Mouse (Mus musculus) heart, embryonic 14.5 days (tissue): Measurements from ENCODE around the gene Vmn1r2. TPM values are rescaled to one million over a fixed set of nuclear protein-coding genes. Genes with fewer than 3 reads are reported as not detected.
"Not testable (repeated sequence)": the region's sequence is repeated elsewhere in the genome, so short reads cannot be mapped to it uniquely, and the experiment has no call there.

Experiments used
- ATAC-seq: fragments of 200-750 bp; cut with Nextera tagmentation; 2 replicates; pipeline ENCODE4 v1.8.0; 2017; ENCODE audit warnings: low read depth, moderate TSS enrichment; ENCODE audit not compliant: insufficient number of reproducible peaks, insufficient read depth, low FRiP score
- H3K27ac ChIP-seq, 2 experiments: fragments of 200-500 bp in 1 of 2; fragments of 300-500 bp in 1 of 2; sonication (generic) in 1 of 2; replicated peaks in 1 of 2; 2 replicates each; pipeline ENCODE4 v1.5.1; 2012 to 2014; ENCODE audit warnings: low read depth in 2 of 2, low read length in 2 of 2, control low read depth in 1 of 2, mild to moderate bottlenecking in 1 of 2, mixed read lengths in 1 of 2; ENCODE audit not compliant: control insufficient read depth in 1 of 2, insufficient read depth in 1 of 2
- H3K27me3 ChIP-seq: fragments of 300-500 bp; sonication (generic); 2 replicates; pipeline ENCODE4 v1.6.1; 2014; ENCODE audit warnings: mild to moderate bottlenecking, low read length, control low read depth; ENCODE audit not compliant: control insufficient read depth, insufficient read depth
- H3K36me3 ChIP-seq: fragments of 300-500 bp; sonication (generic); 2 replicates; pipeline ENCODE4 v1.6.1; 2014; ENCODE audit warnings: mild to moderate bottlenecking, control low read depth, low read length, mixed read lengths; ENCODE audit not compliant: control insufficient read depth, insufficient read depth
- H3K4me1 ChIP-seq, 2 experiments: fragments of 200-500 bp in 1 of 2; fragments of 300-500 bp in 1 of 2; sonication (generic) in 1 of 2; 2 replicates each; pipeline ENCODE4 v1.6.1; 2012 to 2014; ENCODE audit warnings: low read length in 2 of 2, control low read depth in 1 of 2, mixed read lengths in 1 of 2; ENCODE audit not compliant: control insufficient read depth in 2 of 2, insufficient read depth in 2 of 2
- H3K4me2 ChIP-seq: fragments of 300-500 bp; sonication (generic); 2 replicates; pipeline ENCODE4 v1.6.1; 2014; ENCODE audit warnings: mild to moderate bottlenecking, low read length
- H3K4me3 ChIP-seq, 2 experiments: fragments of 200-500 bp in 1 of 2; fragments of 300-500 bp in 1 of 2; sonication (generic) in 1 of 2; 2 replicates each; pipeline ENCODE4 v1.5.1; 2012 to 2014; ENCODE audit warnings: low read length in 2 of 2, mild to moderate bottlenecking in 2 of 2, control low read depth in 1 of 2, low read depth in 1 of 2, moderate library complexity in 1 of 2; ENCODE audit not compliant: control insufficient read depth in 1 of 2, insufficient read depth in 1 of 2
- H3K9ac ChIP-seq: fragments of 300-500 bp; sonication (generic); 2 replicates; pipeline ENCODE4 v1.6.1; 2014; ENCODE audit warnings: mild to moderate bottlenecking, low read length
- H3K9me3 ChIP-seq: fragments of 300-500 bp; sonication (generic); 2 replicates; pipeline ENCODE4 v1.6.1; 2016; ENCODE audit warnings: low read length, control low read depth; ENCODE audit not compliant: control insufficient read depth
- WGBS: fragments of 180-500 bp; shearing (Covaris S2); extraction: QIAGEN DNeasy Blood & Tissue Kit; methylation state at CpG from one replicate; pipeline ENCODE4 v1.1.7; 2014; 5-methylcytosine and 5-hydroxymethylcytosine counted together
- polyA plus RNA-seq: library from polyadenylated mRNA; unstranded; fragments of >200 nt; fragmentation: Nextera tagmentation; extraction: Ambion mirVana; gene quantifications from 2 replicates; pipeline ENCODE4 v1.2.1, GENCODE M21; 2014

The Vmn1r2 gene
- polyA plus RNA-seq, 1 experiment from 2014 or later, result not detected

GRCm38 (mm10) chr4:3176746-3177490 is 9.8 kb downstream of the Vmn1r2 start:
- H3K27ac ChIP-seq, H3K4me2 ChIP-seq, ATAC-seq, H3K4me3 ChIP-seq, H3K9ac ChIP-seq, H3K4me1 ChIP-seq, H3K36me3 ChIP-seq, H3K27me3 ChIP-seq: not testable (repeated sequence)
- WGBS, result 88% methylated on average over 10 of the region's 10 CpGs
- peaks cover 14% of the 10 kb centered on the region; the same call in 1 of the 2 replicates for H3K9me3 ChIP-seq

GRCm38 (mm10) chr4:3185258-3185657 is 18.1 kb downstream of the Vmn1r2 start, which contains the start of gene Vmn1r3:
Gene Vmn1r3 (minus strand): TSS chr4:3185358.
- not testable (repeated sequence) for H3K4me3 ChIP-seq, H3K27me3 ChIP-seq, H3K27ac ChIP-seq, H3K4me2 ChIP-seq, ATAC-seq, H3K4me1 ChIP-seq, H3K36me3 ChIP-seq, H3K9ac ChIP-seq, H3K9me3 ChIP-seq
- WGBS, result 64% methylated on average over 1 of the region's 1 CpGs

GRCm38 (mm10) chr4:3209643-3210217 is 42.6 kb downstream of the Vmn1r2 start:
- WGBS, result 50% methylated on average over 1 of the region's 1 CpGs
- H3K9me3 ChIP-seq, H3K9ac ChIP-seq, ATAC-seq, H3K4me3 ChIP-seq, H3K4me2 ChIP-seq, H3K27me3 ChIP-seq, H3K27ac ChIP-seq, H3K4me1 ChIP-seq, H3K36me3 ChIP-seq: not testable (repeated sequence)

GRCm38 (mm10) chr4:3213349-3213748 is 46.2 kb downstream of the Vmn1r2 start:
- H3K4me3 ChIP-seq, H3K9ac ChIP-seq, H3K36me3 ChIP-seq, H3K4me2 ChIP-seq, H3K27ac ChIP-seq, H3K27me3 ChIP-seq, H3K4me1 ChIP-seq, ATAC-seq, H3K9me3 ChIP-seq: not testable (repeated sequence)
- 64% methylated on average over 3 of the region's 4 CpGs for WGBS

- ATAC-seq, H3K4me1 ChIP-seq: not testable (repeated sequence)
Observed at GRCm38 (mm10) chr4:3216382-3216781, 49.3 kb downstream of the Vmn1r2 start.

More at GRCm38 (mm10) chr4:3216382-3216781, 49.3 kb downstream of the Vmn1r2 start:
- H3K4me2 ChIP-seq, H3K27ac ChIP-seq, H3K9me3 ChIP-seq, H3K4me3 ChIP-seq, H3K36me3 ChIP-seq, H3K27me3 ChIP-seq, H3K9ac ChIP-seq: not testable (repeated sequence)
- WGBS, result 34% methylated on average over 2 of the region's 2 CpGs

Other genes starting within 250 kb of the Vmn1r2 start
- gene Vmn1r3, start 18.0 kb downstream of the Vmn1r2 start, polyA plus RNA-seq, result not detected in 2 replicates